Mouse (Mus musculus) cerebellum, postnatal 10 days (tissue): ENCODE measurements around the gene Hnrnpa2b1.
"Not testable (repeated sequence)": the region's sequence is repeated elsewhere in the genome, so short reads cannot be mapped to it uniquely, and the experiment has no call there.

Experiments
- DNase-seq, 2 experiments: peaks; one replicate each; pipeline ENCODE4 v3.0.0; 2021; ENCODE audit warnings: mixed read lengths in 2 of 2

Hnrnpa2b1 gene

GRCm38 (mm10) chr6:51469715-51470310 is at the start of gene Hnrnpa2b1:
Gene Hnrnpa2b1, minus strand, starts transcription at chr6:51469894.
- DNase-seq: peak; percentile 99

- no peak for DNase-seq
These were observed 45.2 kb upstream of the Hnrnpa2b1 start for GRCm38 (mm10) chr6:51514860-51515259.

- no peak for DNase-seq
These were observed 44.1 kb upstream of the Hnrnpa2b1 start for GRCm38 (mm10) chr6:51513745-51514144.

- no peak for DNase-seq
These were observed 41.3 kb upstream of the Hnrnpa2b1 start for GRCm38 (mm10) chr6:51510946-51511345.

- DNase-seq: peak; percentile 65 to 78
These were observed 40.4 kb upstream of the Hnrnpa2b1 start for GRCm38 (mm10) chr6:51510094-51510493.

- peak; percentile 84 to 86 for DNase-seq
These were observed 39.3 kb upstream of the Hnrnpa2b1 start for GRCm38 (mm10) chr6:51508750-51509648.

GRCm38 (mm10) chr6:51507556-51507955 is 37.9 kb upstream of the Hnrnpa2b1 start:
- DNase-seq: no peak

- no peak for DNase-seq
These were observed 36.0 kb upstream of the Hnrnpa2b1 start for GRCm38 (mm10) chr6:51505671-51506070.

GRCm38 (mm10) chr6:51497321-51498111 is 27.8 kb upstream of the Hnrnpa2b1 start:
- no peak for DNase-seq

GRCm38 (mm10) chr6:51489787-51490186 is 20.1 kb upstream of the Hnrnpa2b1 start:
- peak; percentile 68 to 81 for DNase-seq

- DNase-seq: no peak
These were observed 17.0 kb upstream of the Hnrnpa2b1 start for GRCm38 (mm10) chr6:51486731-51487130.

- DNase-seq: no peak
These were observed 16.5 kb upstream of the Hnrnpa2b1 start for GRCm38 (mm10) chr6:51486076-51486710.

- no peak for DNase-seq
These were observed 16.0 kb upstream of the Hnrnpa2b1 start for GRCm38 (mm10) chr6:51485646-51486045.

- not testable (repeated sequence) for DNase-seq
These were observed 14.9 kb upstream of the Hnrnpa2b1 start for GRCm38 (mm10) chr6:51484556-51484955.

GRCm38 (mm10) chr6:51483861-51484260 is 14.2 kb upstream of the Hnrnpa2b1 start:
- DNase-seq: no peak

GRCm38 (mm10) chr6:51481548-51481947 is 11.9 kb upstream of the Hnrnpa2b1 start:
- DNase-seq: no peak

- DNase-seq: no peak
These were observed 9.5 kb upstream of the Hnrnpa2b1 start for GRCm38 (mm10) chr6:51479136-51479731.

- DNase-seq: no peak
These were observed 2.5 kb upstream of the Hnrnpa2b1 start for GRCm38 (mm10) chr6:51472213-51472612.

GRCm38 (mm10) chr6:51471782-51472181 is 2.1 kb upstream of the Hnrnpa2b1 start:
- DNase-seq: peak; percentile 43 to 46

GRCm38 (mm10) chr6:51471179-51471505 is 1.4 kb upstream of the Hnrnpa2b1 start:
- DNase-seq: no peak

- peak; percentile 94 to 95 for DNase-seq
These were observed 851 bp upstream of the Hnrnpa2b1 start, which contains the start of gene Cbx3 for GRCm38 (mm10) chr6:51470311-51471178. Gene Cbx3, plus strand, starts transcription at chr6:51470360.
